Mouse (Mus musculus) MEL (cell line): ENCODE data around the gene Spdye4b. TPM values are rescaled to one million over a fixed set of nuclear protein-coding genes. Genes with fewer than 3 reads are reported as not detected.

ENCODE experiments used
- DNase-seq: peaks from one replicate; pipeline ENCODE4 v3.0.0; 2011; ENCODE audit warnings: low read depth, low spot score
- H3K27ac ChIP-seq: 2 replicates; pipeline ENCODE4 v1.5.1; 2012; ENCODE audit warnings: low read depth, mild to moderate bottlenecking, control low read depth, low read length, moderate library complexity; ENCODE audit not compliant: control insufficient read depth
- H3K27me3 ChIP-seq, 2 experiments: fragments of 150-350 bp in 1 of 2; sonication (generic) in 1 of 2; 2 replicates each; pipeline ENCODE4 v1.6.1; 2012; ENCODE audit warnings: low read length in 2 of 2, mild to moderate bottlenecking in 2 of 2, improper control_type of control experiment in 1 of 2, moderate library complexity in 1 of 2; ENCODE audit not compliant: insufficient read depth in 2 of 2, control insufficient read depth in 1 of 2
- H3K36me3 ChIP-seq, 2 experiments: 2 replicates each; pipeline ENCODE4 v1.6.1; 2012 to 2014; ENCODE audit warnings: low read length in 2 of 2, improper control_type of control experiment in 1 of 2, inconsistent platforms in 1 of 2, mild to moderate bottlenecking in 1 of 2; ENCODE audit not compliant: insufficient read depth in 2 of 2, control insufficient read depth in 1 of 2
- H3K4me1 ChIP-seq, 2 experiments: fragments of 150-350 bp in 1 of 2; sonication (generic) in 1 of 2; 2 replicates each; pipeline ENCODE4 v1.6.1; 2012; ENCODE audit warnings: low read length in 2 of 2, improper control_type of control experiment in 1 of 2, mild to moderate bottlenecking in 1 of 2; ENCODE audit not compliant: insufficient read depth in 2 of 2, control insufficient read depth in 1 of 2
- H3K4me3 ChIP-seq, 2 experiments: fragments of 150-350 bp in 1 of 2; sonication (generic) in 1 of 2; 2 replicates each; pipeline ENCODE4 v1.5.1; 2012; ENCODE audit warnings: low read depth in 2 of 2, low read length in 2 of 2, mild to moderate bottlenecking in 2 of 2, moderate library complexity in 2 of 2, control low read depth in 1 of 2, improper control_type of control experiment in 1 of 2; ENCODE audit not compliant: control insufficient read depth in 1 of 2, insufficient read depth in 1 of 2
- H3K79me2 ChIP-seq: 2 replicates; pipeline ENCODE4 v1.6.1; 2012; ENCODE audit warnings: mild to moderate bottlenecking, low read length, moderate library complexity; ENCODE audit not compliant: control insufficient read depth, poor library complexity, insufficient read depth
- H3K9ac ChIP-seq: 2 replicates; pipeline ENCODE4 v1.6.1; 2012; ENCODE audit warnings: low read depth, mild to moderate bottlenecking, control low read depth, low read length, moderate library complexity; ENCODE audit not compliant: control insufficient read depth, poor library complexity, severe bottlenecking
- H3K9me3 ChIP-seq: fragments of 150-350 bp; sonication (generic); replicated peaks from 2 replicates; pipeline ENCODE4 v1.6.1; 2012; ENCODE audit warnings: mild to moderate bottlenecking, low read length, improper control_type of control experiment, moderate library complexity; ENCODE audit not compliant: insufficient read depth
- CTCF ChIP-seq, 3 experiments: IDR thresholded peaks in 2 of 3; conservative IDR thresholded peaks in 1 of 3; 2 replicates each; pipeline ENCODE4 v1.5.1; 2011 to 2012; ENCODE audit warnings: low read length in 3 of 3, low read depth in 2 of 3, mild to moderate bottlenecking in 2 of 3, improper control_type of control experiment in 1 of 3, inconsistent platforms in 1 of 3, mixed read lengths in 1 of 3, moderate library complexity in 1 of 3; ENCODE audit not compliant: control insufficient read depth in 1 of 3, insufficient read depth in 1 of 3, poor library complexity in 1 of 3, severe bottlenecking in 1 of 3
- EP300 ChIP-seq, 2 experiments: IDR thresholded peaks; 2 replicates each; pipeline ENCODE4 v1.6.1; 2011; ENCODE audit warnings: improper control_type of control experiment in 2 of 2, low read length in 2 of 2, low read depth in 1 of 2, mild to moderate bottlenecking in 1 of 2
- MAFK ChIP-seq: IDR thresholded peaks from 2 replicates; pipeline ENCODE4 v1.6.1; 2011; ENCODE audit warnings: low read depth, mild to moderate bottlenecking, low read length, improper control_type of control experiment, borderline replicate concordance
- MAZ ChIP-seq: IDR thresholded peaks from 2 replicates; pipeline ENCODE4 v1.6.1; 2012; ENCODE audit warnings: low read depth, mild to moderate bottlenecking, inconsistent platforms, low read length, improper control_type of control experiment
- RCOR1 ChIP-seq: IDR thresholded peaks from 2 replicates; pipeline ENCODE4 v1.6.1; 2012; ENCODE audit warnings: low read depth, mild to moderate bottlenecking, inconsistent platforms, low read length, improper control_type of control experiment
- TCF12 ChIP-seq: IDR thresholded peaks from 2 replicates; pipeline ENCODE4 v1.6.1; 2014; ENCODE audit warnings: low read depth, mild to moderate bottlenecking, inconsistent platforms, low read length, improper control_type of control experiment, moderate library complexity
- polyA plus RNA-seq, 2 experiments: library from polyadenylated mRNA; stranded (reverse) in 1 of 2; unstranded in 1 of 2; fragments of >175 nt in 1 of 2; fragments of >200 nt in 1 of 2; gene quantifications; 2 replicates each; pipeline versions ENCODE4 v1.2.1 to v1.2.4; 2012; ENCODE audit warnings: low replicate concordance in 2 of 2, low read depth in 1 of 2; ENCODE audit not compliant: insufficient read length in 2 of 2, insufficient read depth in 1 of 2, missing spikeins in 1 of 2
- total RNA-seq: library from RNA; depleted of rRNA; stranded (reverse); fragments of 300-350 nt; gene quantifications from 2 replicates; pipeline ENCODE4 v1.2.3, GENCODE M21; 2012; rRNA removed

Gene Spdye4b
- total and polyA plus RNA-seq, 3 experiments, result not detected

GRCm38 (mm10) chr5:143253881-143254486 is 73.2 kb downstream of the Spdye4b start:
- no peaks in the 10 kb centered on the region for H3K9me3 ChIP-seq
- no peak overlapping the region for H3K9ac ChIP-seq
- DNase-seq, result no peak
- H3K4me1 ChIP-seq, result peaks cover 4 to 7% of the 10 kb centered on the region in 2 experiments
- TF ChIP-seq MAFK, result no peak
- no peak for TF ChIP-seq CTCF (IDR thresholded peaks at IDR 0.05 in 2 of 3, conservative IDR thresholded peaks at IDR 0.05 in 1 of 3; ENCODE audit: control insufficient read depth in 1 of 3, insufficient read depth in 1 of 3, low read depth in 2 of 3, low read length in 3 of 3, poor library complexity in 1 of 3, severe bottlenecking in 1 of 3)
- TF ChIP-seq EP300 (IDR thresholded peaks at IDR 0.05; ENCODE audit: low read depth in 1 of 2, low read length in 2 of 2), result no peak
- no peak for TF ChIP-seq RCOR1
- TF ChIP-seq TCF12, result no peak
- no peak for TF ChIP-seq MAZ
- no peak overlapping the region for H3K27ac ChIP-seq
- H3K79me2 ChIP-seq, result no peaks in the 10 kb centered on the region
- no peaks in the 10 kb centered on the region for H3K27me3 ChIP-seq
- peaks cover 0 to 3% of the 10 kb centered on the region in 2 experiments; a peak in 2 of 4 replicates for H3K36me3 ChIP-seq
- no peak overlapping the region for H3K4me3 ChIP-seq

Other genes with a start within 250 kb of the Spdye4b start
- gene Fscn1, start 220.7 kb upstream of the Spdye4b start, total RNA-seq, result not detected in 2 replicates
- not detected for gene Fscn1, start 220.7 kb upstream of the Spdye4b start, polyA plus RNA-seq
- 16.4 and 17.1 TPM in 2 replicates for gene Rnf216, start 68.0 kb upstream of the Spdye4b start, total RNA-seq
- gene Rnf216, start 68.0 kb upstream of the Spdye4b start, polyA plus RNA-seq, result 100 to 1,000 TPM in 1 of 2 experiments, 10 to 100 TPM in 1; 30.8 to 123 TPM
- 0.07 TPM in 1 of 2 replicates, not detected in the other for gene Olfr718-ps1, start 33.4 kb upstream of the Spdye4b start, total RNA-seq
- gene Olfr718-ps1, start 33.4 kb upstream of the Spdye4b start, polyA plus RNA-seq, result under 1 TPM in 1 of 2 experiments, not detected in 1; 0.01 TPM
- gene Rbak, start 242 bp upstream of the Spdye4b start, total RNA-seq, result 5.4 and 7.5 TPM in 2 replicates
- gene Rbak, start 242 bp upstream of the Spdye4b start, polyA plus RNA-seq, result 1 to 10 TPM in 1 of 2 experiments, not detected in 1; 7.4 TPM
- gene Spdye4a, start 45.9 kb downstream of the Spdye4b start, total RNA-seq, result not detected in 2 replicates
- not detected for gene Spdye4a, start 45.9 kb downstream of the Spdye4b start, polyA plus RNA-seq
- 15.5 and 17.3 TPM in 2 replicates for gene Zfp12, start 54.1 kb downstream of the Spdye4b start, total RNA-seq
- 10 to 100 TPM; 15.2 to 56.3 TPM for gene Zfp12, start 54.1 kb downstream of the Spdye4b start, polyA plus RNA-seq
- 3.1 and 4.8 TPM in 2 replicates for gene Zfp316, start 89.0 kb downstream of the Spdye4b start, total RNA-seq
- gene Zfp316, start 89.0 kb downstream of the Spdye4b start, polyA plus RNA-seq, result 1 to 10 TPM in 1 of 2 experiments, not detected in 1; 4.3 TPM
- gene Zfp853, start 112.6 kb downstream of the Spdye4b start, total RNA-seq, result 0.08 TPM in 1 of 2 replicates, not detected in the other
- under 1 TPM in 1 of 2 experiments, not detected in 1; 0.14 TPM for gene Zfp853, start 112.6 kb downstream of the Spdye4b start, polyA plus RNA-seq
- 51.4 and 59.3 TPM in 2 replicates for gene E130309D02Rik, start 134.3 kb downstream of the Spdye4b start, total RNA-seq
- 10 to 100 TPM in 1 of 2 experiments, not detected in 1; 92.4 TPM for gene E130309D02Rik, start 134.3 kb downstream of the Spdye4b start, polyA plus RNA-seq
- 16.2 and 17.6 TPM in 2 replicates for gene Zdhhc4, start 148.2 kb downstream of the Spdye4b start, total RNA-seq
- 10 to 100 TPM in 1 of 2 experiments, not detected in 1; 62.1 TPM for gene Zdhhc4, start 148.2 kb downstream of the Spdye4b start, polyA plus RNA-seq
- gene Grid2ip, start 176.3 kb downstream of the Spdye4b start, total RNA-seq, result 0.03 TPM in 1 of 2 replicates, not detected in the other
- gene Grid2ip, start 176.3 kb downstream of the Spdye4b start, polyA plus RNA-seq, result not detected
- 62.5 and 80.5 TPM in 2 replicates for gene Kdelr2, start 222.8 kb downstream of the Spdye4b start, total RNA-seq
- gene Kdelr2, start 222.8 kb downstream of the Spdye4b start, polyA plus RNA-seq, result 10 to 100 TPM in 1 of 2 experiments, not detected in 1; 94.4 TPM